Mouse (Mus musculus) midbrain, embryonic 12.5 days (tissue): ENCODE results near the gene Dnajc9. TPM values are rescaled to one million over a fixed set of nuclear protein-coding genes. Genes with fewer than 3 reads are reported as not detected.

Source experiments
- ATAC-seq: fragments of 200-750 bp; cut with Nextera tagmentation; 2 replicates; pipeline ENCODE4 v1.8.0; 2017; ENCODE audit warnings: low read depth, moderate TSS enrichment, moderate library complexity; ENCODE audit not compliant: low FRiP score
- H3K27ac ChIP-seq: fragments of 300-500 bp; sonication (generic); replicated peaks from 2 replicates; pipeline ENCODE4 v1.5.1; 2016; ENCODE audit warnings: mild to moderate bottlenecking
- H3K27me3 ChIP-seq: fragments of 300-500 bp; sonication (generic); 2 replicates; pipeline ENCODE4 v1.6.1; 2016; ENCODE audit warnings: mild to moderate bottlenecking
- H3K36me3 ChIP-seq: fragments of 300-500 bp; sonication (generic); 2 replicates; pipeline ENCODE4 v1.6.1; 2016
- H3K4me1 ChIP-seq: fragments of 300-500 bp; sonication (generic); 2 replicates; pipeline ENCODE4 v1.6.1; 2016
- H3K4me2 ChIP-seq: fragments of 300-500 bp; sonication (generic); replicated peaks from 2 replicates; pipeline ENCODE4 v1.6.1; 2016; ENCODE audit warnings: mild to moderate bottlenecking, moderate library complexity
- H3K4me3 ChIP-seq: fragments of 300-500 bp; sonication (generic); 2 replicates; pipeline ENCODE4 v1.5.1; 2016; ENCODE audit warnings: mild to moderate bottlenecking
- H3K9ac ChIP-seq: fragments of 300-500 bp; sonication (generic); replicated peaks from 2 replicates; pipeline ENCODE4 v1.6.1; 2016; ENCODE audit warnings: mild to moderate bottlenecking, moderate library complexity
- H3K9me3 ChIP-seq: fragments of 300-500 bp; sonication (generic); 2 replicates; pipeline ENCODE4 v1.6.1; 2016; ENCODE audit warnings: mild to moderate bottlenecking
- WGBS: fragments of 180-500 bp; shearing (Covaris S2); methylation state at CpG from one replicate; pipeline ENCODE4 v1.1.7; 2016; 5-methylcytosine and 5-hydroxymethylcytosine counted together
- polyA plus RNA-seq: library from polyadenylated mRNA; unstranded; fragments of >200 nt; fragmentation: Nextera tagmentation; extraction: Ambion mirVana; gene quantifications from 2 replicates; pipeline ENCODE4 v1.2.1, GENCODE M21; 2016

Gene Dnajc9
- polyA plus RNA-seq, 1 experiment from 2014 or later, result 221 TPM

DNA sequence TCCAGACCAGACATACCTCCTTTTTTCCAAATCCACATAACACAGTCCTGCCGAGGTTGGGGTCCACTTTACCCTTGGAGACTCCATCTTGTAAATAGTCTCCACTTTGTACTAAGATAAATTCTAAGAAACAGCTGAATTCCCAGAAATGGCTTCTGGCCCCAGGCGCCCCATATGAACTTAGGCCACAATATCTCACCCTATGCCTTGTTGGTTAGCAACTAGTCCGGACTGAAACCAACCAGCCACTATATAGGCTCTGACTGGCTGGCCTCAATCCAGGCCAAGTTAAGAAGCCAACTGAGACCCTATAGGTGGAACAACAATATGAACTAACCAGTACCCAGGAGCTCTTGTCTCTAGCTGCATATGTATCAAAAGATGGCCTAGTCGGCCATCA lies 3.6 kb upstream of the Dnajc9 start:
- H3K36me3 ChIP-seq, result peaks cover 11% of the 10 kb centered on the region
- no peak for ATAC-seq
- no peak overlapping the region for H3K27ac ChIP-seq
- H3K4me1 ChIP-seq, result peaks cover 28% of the 10 kb centered on the region
- 89% methylated on average over 4 of the region's 4 CpGs for WGBS
- H3K9ac ChIP-seq, result no peak overlapping the region
- H3K4me2 ChIP-seq, result no peak overlapping the region
- H3K27me3 ChIP-seq, result no peaks in the 10 kb centered on the region
- no peak overlapping the region for H3K4me3 ChIP-seq
- H3K9me3 ChIP-seq, result no peaks in the 10 kb centered on the region

DNA sequence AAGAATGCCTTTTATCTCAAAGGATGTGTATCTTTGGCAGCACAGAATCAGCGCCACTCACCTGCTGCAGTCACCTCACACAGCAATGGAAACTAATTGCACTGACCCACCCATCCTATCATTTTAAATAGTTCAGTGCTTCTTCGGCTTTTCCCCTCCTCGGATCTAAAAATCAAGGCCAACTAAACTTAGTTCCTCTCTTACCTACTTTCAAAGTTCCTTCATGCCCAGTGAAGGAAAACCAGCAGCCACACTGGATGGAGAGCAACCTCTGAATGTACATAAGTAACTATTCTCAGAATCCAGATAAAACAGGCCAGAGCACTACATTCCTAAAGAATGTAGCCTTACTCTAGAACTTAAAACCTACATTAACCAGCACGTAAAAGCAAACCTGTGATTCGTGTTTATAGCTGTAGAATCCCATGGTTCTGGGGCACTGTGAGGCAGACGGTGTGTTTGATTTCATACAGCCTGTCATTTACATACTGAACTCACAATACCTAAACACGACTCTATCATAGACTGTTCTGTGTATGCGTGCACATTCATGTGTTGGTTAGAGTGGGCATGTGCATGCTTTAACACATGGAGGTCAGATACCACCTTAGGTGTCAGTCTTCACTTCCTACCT lies 853 bp upstream of the Dnajc9 start:
- WGBS, result 91% methylated on average over 8 of the region's 8 CpGs
- peak overlapping the region; percentile 79 for H3K4me3 ChIP-seq
- peak overlapping the region; percentile 75 for H3K9ac ChIP-seq
- no peaks in the 10 kb centered on the region for H3K9me3 ChIP-seq
- peaks cover 36% of the 10 kb centered on the region for H3K36me3 ChIP-seq
- H3K4me2 ChIP-seq, result peak overlapping the region; percentile 80
- H3K27ac ChIP-seq, result no peak overlapping the region
- H3K4me1 ChIP-seq, result peaks cover 48% of the 10 kb centered on the region
- no peaks in the 10 kb centered on the region for H3K27me3 ChIP-seq
- ATAC-seq, result no peak

DNA sequence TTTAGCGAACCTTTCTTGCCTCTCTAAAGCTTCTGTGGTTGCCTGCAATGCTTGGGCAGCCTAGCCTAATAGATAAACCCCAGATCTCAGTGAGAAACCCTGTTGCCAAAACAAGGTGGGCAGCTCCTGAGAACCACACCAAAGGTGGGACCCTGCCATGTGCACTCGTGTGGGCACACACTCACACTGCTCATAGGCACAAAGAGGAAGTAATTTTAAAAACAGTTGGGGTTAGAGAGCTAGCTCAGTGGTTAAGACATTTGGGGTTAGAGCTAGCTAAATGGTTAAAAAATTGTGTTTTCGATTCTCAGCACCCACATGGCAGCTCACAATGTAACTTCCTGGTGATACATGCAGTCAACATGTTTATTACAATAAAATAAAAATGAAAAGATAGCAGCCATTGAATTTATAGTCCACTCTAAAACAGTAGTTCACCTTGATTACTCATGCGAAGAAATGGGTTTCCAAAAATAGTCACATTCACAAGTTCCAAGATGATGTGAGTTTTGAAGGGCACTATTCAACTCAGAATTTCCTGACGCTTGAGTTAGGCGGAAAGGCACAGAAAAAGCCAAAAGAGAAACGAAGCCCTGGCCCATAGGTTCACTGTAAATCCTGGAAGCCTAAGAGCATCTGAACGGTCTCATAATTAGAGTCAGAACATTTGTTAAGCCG lies 8.8 kb downstream of the Dnajc9 start:
- no peaks in the 10 kb centered on the region for H3K27me3 ChIP-seq

DNA sequence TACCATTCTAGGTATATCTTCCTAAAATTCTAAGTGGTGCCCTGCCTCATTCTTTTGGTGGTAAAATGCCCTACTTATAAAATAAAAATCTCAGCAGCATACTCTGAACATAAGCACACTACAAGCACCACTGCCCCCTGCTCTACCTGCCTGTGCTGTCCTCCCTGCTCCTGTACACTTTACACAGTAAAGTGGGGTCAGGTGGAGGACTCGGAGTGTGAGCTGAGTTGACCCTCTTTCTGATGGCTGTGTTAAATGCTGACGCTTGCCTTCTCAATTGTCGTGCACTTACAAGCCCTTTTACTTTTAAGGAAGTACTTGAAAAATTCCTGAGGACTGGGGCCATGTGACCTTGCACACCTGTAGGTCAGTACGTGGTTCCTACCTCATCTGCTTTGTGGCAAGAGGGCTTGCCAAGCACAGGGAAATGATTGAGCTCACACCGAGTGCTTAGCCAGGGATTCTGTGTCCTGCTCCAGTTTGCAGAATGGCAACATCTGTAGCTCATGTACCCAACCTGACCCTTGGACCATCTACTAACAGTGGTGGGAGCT lies 9.5 kb downstream of the Dnajc9 start:
- peaks cover 79% of the 10 kb centered on the region for H3K36me3 ChIP-seq
- WGBS, result 92% methylated on average over 5 of the region's 5 CpGs
- ATAC-seq, result no peak

More for the DNA sequence above, 8.8 kb downstream of the Dnajc9 start:
- Histone ChIP-seq H3K4me3 (no peak overlapping the region), H3K36me3 (peaks cover 85% of the 10 kb centered on the region), H3K4me1 (no peaks in the 10 kb centered on the region), H3K4me2 (no peak overlapping the region), H3K9me3 (no peaks in the 10 kb centered on the region), H3K9ac (no peak overlapping the region), H3K27ac (no peak overlapping the region)
- 92% methylated on average over 9 of the region's 9 CpGs for WGBS
- ATAC-seq, result no peak

DNA sequence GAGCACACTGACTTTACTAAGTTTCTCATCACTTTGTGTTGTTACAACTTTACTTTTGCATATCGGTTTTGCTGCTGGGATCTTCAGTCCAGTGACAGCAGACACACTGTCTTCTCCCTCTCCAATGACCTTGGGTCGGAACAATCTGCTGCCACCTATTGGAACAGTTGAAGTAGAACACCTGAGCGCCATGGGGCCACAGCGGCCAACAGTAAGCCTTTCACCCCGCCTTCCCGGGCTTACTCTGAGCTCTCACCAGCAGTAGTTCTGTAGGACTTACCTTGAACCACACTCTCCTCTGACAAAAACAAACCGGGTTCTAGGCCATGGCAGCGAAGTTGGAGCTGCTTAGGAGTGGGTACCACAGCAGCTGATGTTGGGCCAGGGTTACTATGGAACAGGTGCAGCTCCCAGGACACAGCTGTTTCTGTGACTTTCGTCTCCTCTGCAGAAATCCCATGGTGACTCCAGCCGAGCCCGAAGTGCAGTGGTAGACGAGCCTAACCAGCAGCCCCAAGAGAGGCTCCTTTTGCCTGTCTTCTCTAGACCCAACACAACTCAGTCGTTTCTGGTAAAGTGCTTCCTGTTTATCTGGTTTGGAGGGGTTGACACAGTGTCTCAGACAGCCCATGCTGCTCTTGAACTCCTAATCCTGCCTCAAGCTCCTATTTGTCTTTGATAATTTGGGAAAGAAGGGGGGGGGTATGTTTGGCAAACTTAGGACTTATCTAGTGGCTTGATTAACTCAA lies 10.2 kb downstream of the Dnajc9 start:
- Histone ChIP-seq H3K4me2 (no peak overlapping the region), H3K4me3 (no peak overlapping the region), H3K4me1 (no peaks in the 10 kb centered on the region), H3K27ac (no peak overlapping the region), H3K9ac (no peak overlapping the region), H3K27me3 (no peaks in the 10 kb centered on the region), H3K9me3 (no peaks in the 10 kb centered on the region), H3K36me3 (peaks cover 78% of the 10 kb centered on the region)
- no peak for ATAC-seq
- WGBS, result 43% methylated on average over 13 of the region's 13 CpGs

More for the DNA sequence above, 9.5 kb downstream of the Dnajc9 start:
- H3K9ac ChIP-seq, result no peak overlapping the region
- H3K27me3 ChIP-seq, result no peaks in the 10 kb centered on the region
- no peaks in the 10 kb centered on the region for H3K4me1 ChIP-seq
- no peaks in the 10 kb centered on the region for H3K9me3 ChIP-seq
- H3K27ac ChIP-seq, result no peak overlapping the region
- H3K4me3 ChIP-seq, result no peak overlapping the region
- H3K4me2 ChIP-seq, result no peak overlapping the region

DNA sequence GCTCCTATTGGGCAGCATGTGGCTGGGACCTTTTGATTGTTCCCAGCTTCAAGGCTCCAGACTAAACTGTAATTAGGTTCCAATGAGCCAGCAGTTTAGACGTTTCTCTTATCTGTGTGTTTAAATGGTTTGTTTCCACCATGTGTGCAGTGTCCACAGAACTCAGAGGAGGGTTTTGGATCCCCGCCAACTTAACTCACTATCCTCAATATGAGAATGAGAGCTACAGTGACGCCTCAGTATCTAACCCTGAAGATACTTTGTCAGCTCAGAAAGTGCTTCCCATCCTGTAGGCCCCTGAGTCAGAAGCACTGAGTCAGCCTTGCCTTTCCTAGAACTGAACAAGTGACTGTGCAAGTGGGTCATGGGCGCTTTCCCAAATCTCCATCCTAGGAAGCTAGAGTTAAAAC lies 11.6 kb downstream of the Dnajc9 start:
- H3K4me1 ChIP-seq, result no peaks in the 10 kb centered on the region
- H3K4me3 ChIP-seq, result no peak overlapping the region
- no peak overlapping the region for H3K27ac ChIP-seq
- H3K9me3 ChIP-seq, result no peaks in the 10 kb centered on the region
- H3K4me2 ChIP-seq, result no peak overlapping the region
- WGBS, result 90% methylated on average over 4 of the region's 4 CpGs
- H3K9ac ChIP-seq, result no peak overlapping the region
- no peaks in the 10 kb centered on the region for H3K27me3 ChIP-seq
- no peak for ATAC-seq
- peaks cover 78% of the 10 kb centered on the region for H3K36me3 ChIP-seq

DNA sequence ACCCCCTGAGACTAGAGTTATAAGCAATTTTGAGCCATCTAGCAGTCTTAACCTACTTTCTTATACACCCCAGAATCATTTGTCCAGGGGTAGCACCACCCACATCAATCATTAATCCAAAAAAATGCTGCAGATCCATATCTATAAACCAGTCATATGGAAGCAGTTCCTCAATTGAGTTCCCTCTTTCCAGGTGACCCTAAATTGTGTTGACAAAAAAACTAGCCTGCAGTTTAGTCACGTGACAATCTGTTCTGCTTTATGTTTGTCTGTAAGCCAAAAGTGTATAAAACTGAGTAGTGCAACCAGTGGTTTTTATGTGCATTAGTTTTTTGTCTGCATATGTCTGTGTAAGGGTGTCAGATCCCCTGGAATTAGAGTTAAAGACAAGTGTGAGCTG lies 16.9 kb downstream of the Dnajc9 start:
- peaks cover 68% of the 10 kb centered on the region for H3K36me3 ChIP-seq
- no peak for ATAC-seq

DNA sequence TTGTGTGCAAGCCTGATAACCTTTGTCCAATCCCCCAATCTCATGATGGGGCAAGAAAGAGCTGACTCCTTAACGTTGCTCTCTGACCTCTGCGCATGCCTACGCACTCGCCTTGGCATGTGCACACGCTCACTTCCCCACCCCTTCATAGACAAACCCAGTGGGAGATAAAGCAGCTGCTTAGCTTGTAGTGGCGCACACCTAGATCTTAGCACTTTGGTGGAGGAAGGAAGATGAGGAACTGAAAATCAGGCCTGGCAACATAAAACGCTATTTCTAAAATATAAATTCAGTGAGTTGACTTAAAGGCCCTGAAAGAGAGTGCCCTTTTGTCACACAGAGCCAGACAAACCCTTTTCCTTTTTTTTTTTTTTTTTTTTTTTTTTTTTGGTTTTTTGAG lies 17.9 kb downstream of the Dnajc9 start:
- H3K4me2 ChIP-seq, result no peak overlapping the region
- H3K9me3 ChIP-seq, result no peaks in the 10 kb centered on the region
- H3K9ac ChIP-seq, result no peak overlapping the region
- no peak for ATAC-seq
- no peaks in the 10 kb centered on the region for H3K27me3 ChIP-seq
- WGBS, result 87% methylated on average over 7 of the region's 7 CpGs
- no peak overlapping the region for H3K4me3 ChIP-seq
- H3K36me3 ChIP-seq, result peaks cover 67% of the 10 kb centered on the region
- no peak overlapping the region for H3K27ac ChIP-seq
- H3K4me1 ChIP-seq, result no peaks in the 10 kb centered on the region

More for the DNA sequence above, 16.9 kb downstream of the Dnajc9 start:
- Histone ChIP-seq H3K27ac (no peak overlapping the region), H3K9me3 (no peaks in the 10 kb centered on the region), H3K4me1 (no peaks in the 10 kb centered on the region), H3K4me2 (no peak overlapping the region), H3K27me3 (no peaks in the 10 kb centered on the region), H3K4me3 (no peak overlapping the region), H3K9ac (no peak overlapping the region)
- WGBS, result 92% methylated on average over 1 of the region's 1 CpGs

DNA sequence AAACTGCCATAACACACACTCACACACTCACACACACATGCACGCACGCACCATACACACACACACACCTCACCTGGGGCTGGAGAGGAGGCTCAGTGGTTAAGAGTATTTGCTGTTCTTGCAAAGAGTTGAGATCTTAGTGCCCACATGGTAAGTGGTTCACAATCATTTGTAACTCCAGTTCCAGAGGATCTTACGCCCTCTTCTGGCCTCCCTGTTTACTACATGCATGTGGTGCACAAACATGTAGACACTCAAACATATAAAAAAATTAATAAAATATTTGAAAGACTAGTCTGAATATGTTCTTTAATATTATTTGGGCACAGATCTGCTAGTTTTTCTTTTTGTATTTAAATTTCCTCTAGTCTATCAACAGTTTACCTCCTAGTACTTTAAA lies 20.4 kb downstream of the Dnajc9 start:
- H3K36me3 ChIP-seq, result peaks cover 73% of the 10 kb centered on the region
- H3K4me1 ChIP-seq, result no peaks in the 10 kb centered on the region
- no peak overlapping the region for H3K4me3 ChIP-seq
- H3K27me3 ChIP-seq, result no peaks in the 10 kb centered on the region
- H3K9me3 ChIP-seq, result no peaks in the 10 kb centered on the region
- ATAC-seq, result no peak
- no peak overlapping the region for H3K4me2 ChIP-seq
- 92% methylated on average over 3 of the region's 3 CpGs for WGBS
- no peak overlapping the region for H3K27ac ChIP-seq
- no peak overlapping the region for H3K9ac ChIP-seq

DNA sequence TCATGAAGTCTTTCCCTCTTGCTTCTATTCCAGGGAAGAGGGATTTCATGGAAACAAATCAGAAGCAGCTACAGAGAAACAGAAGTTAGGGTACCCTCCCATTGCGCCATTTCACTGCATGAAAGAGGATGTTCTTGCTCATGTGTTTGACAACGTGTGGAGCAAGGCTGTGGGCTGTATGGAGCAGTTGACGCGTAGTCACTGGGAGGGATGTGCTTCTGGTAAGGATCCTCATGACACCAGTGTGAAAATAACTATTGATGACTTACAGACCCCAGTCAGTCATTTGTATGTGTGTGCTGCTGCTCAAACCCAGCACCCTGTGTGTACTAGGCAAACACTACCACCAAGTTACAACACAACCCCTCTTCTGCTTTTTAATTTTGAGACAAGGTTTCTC lies 25.5 kb downstream of the Dnajc9 start:
- WGBS, result 91% methylated on average over 4 of the region's 4 CpGs
- no peaks in the 10 kb centered on the region for H3K27me3 ChIP-seq
- no peak overlapping the region for H3K4me3 ChIP-seq
- no peak overlapping the region for H3K9ac ChIP-seq
- H3K36me3 ChIP-seq, result peaks cover 84% of the 10 kb centered on the region
- no peak overlapping the region for H3K27ac ChIP-seq
- H3K4me1 ChIP-seq, result no peaks in the 10 kb centered on the region
- no peaks in the 10 kb centered on the region for H3K9me3 ChIP-seq
- no peak overlapping the region for H3K4me2 ChIP-seq
- no peak for ATAC-seq

DNA sequence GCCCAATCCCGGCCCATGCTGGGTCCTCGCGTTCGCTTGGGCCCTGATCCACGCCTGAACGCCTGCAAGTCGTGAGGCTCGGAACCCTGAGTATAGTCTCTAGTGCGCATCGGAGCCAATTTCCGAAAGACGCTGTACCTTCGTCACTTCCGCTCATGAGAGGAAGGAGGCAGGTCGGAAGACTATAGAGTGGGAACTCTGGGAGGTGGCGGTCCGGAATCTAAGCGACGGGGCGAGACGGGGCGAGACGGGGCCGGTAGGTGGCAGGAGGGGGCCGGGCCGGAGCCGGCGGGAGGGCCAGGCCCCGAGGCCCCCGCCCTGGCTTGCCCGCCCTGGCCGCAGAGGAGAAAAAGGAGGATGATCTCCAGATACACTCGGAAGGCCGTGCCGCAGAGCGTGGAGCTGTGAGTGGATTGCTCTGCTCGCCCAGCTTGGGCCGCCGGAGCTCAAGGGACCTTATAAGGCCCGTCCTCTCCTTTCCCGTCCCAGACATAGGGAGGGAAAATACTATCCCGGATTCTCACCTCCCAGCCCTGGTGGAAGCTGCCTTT lies 40.6 kb downstream of the Dnajc9 start, which contains the start of the genes Ecd and Fam149b:
Gene Ecd, minus strand, starts transcription at position 131 of the 551 bp plus-strand sequence.
Gene Fam149b, plus strand, starts transcription at position 172 of the 551 bp plus-strand sequence.
- Histone ChIP-seq H3K27me3 (no peaks in the 10 kb centered on the region), H3K4me3 (peak within 1 kb of the TSS; percentile 77), H3K4me2 (peak within 1 kb of the TSS; percentile 81), H3K4me1 (peaks cover 18% of the 10 kb centered on the region), H3K36me3 (peaks cover 31% of the 10 kb centered on the region), H3K9ac (peak within 1 kb of the TSS; percentile 95), H3K27ac (peak within 1 kb of the TSS; percentile 92), H3K9me3 (no peaks in the 10 kb centered on the region)
- WGBS, result under 1% methylated on average over 41 of the region's 42 CpGs
- peak; percentile 98 for ATAC-seq
